Mouse (Mus musculus): ENCODE data around the gene Skp2. TPM values are rescaled to one million over a fixed set of nuclear protein-coding genes. Genes with fewer than 3 reads are reported as not detected.
A peak's percentile ranks its signal among the peaks of the same experiment; 100 is the strongest.

Gene Skp2
- polyA plus RNA-seq, 1 experiment from 2014 or later = 50.3 TPM

GRCm38 (mm10) chr15:9122989-9123388, 32.2 kb downstream of the Skp2 start:
- no peak overlapping the region for H3K9ac ChIP-seq (ENCODE audit: low read length)
- no peaks in the 10 kb centered on the region for H3K9me3 ChIP-seq (replicated peaks; ENCODE audit: control insufficient read depth, low read length)
- WGBS = 92% methylated on average over 4 of the region's 4 CpGs
- no peak overlapping the region for H3K4me2 ChIP-seq (ENCODE audit: low read depth, low read length)
- H3K27me3 ChIP-seq (ENCODE audit: control insufficient read depth, insufficient read depth, low read length) = no peaks in the 10 kb centered on the region
- H3K4me1 ChIP-seq (ENCODE audit: control insufficient read depth, insufficient read depth, low read length) = no peaks in the 10 kb centered on the region
- no peak overlapping the region for H3K4me3 ChIP-seq (replicated peaks; ENCODE audit: low read length)
- no peak overlapping the region for H3K27ac ChIP-seq (ENCODE audit: low read length)
- ATAC-seq (ENCODE audit: insufficient read depth, low FRiP score) = no peak
- peaks cover 8% of the 10 kb centered on the region for H3K36me3 ChIP-seq (ENCODE audit: control insufficient read depth, insufficient read depth, low read length)

- Histone ChIP-seq H3K27ac (ENCODE audit: low read length) (no peak overlapping the region), H3K4me1 (ENCODE audit: control insufficient read depth, insufficient read depth, low read length) (no peaks in the 10 kb centered on the region), H3K4me2 (ENCODE audit: low read depth, low read length) (no peak overlapping the region), H3K4me3 (replicated peaks; ENCODE audit: low read length) (no peak overlapping the region), H3K9ac (ENCODE audit: low read length) (no peak overlapping the region), H3K9me3 (replicated peaks; ENCODE audit: control insufficient read depth, low read length) (no peaks in the 10 kb centered on the region), H3K27me3 (ENCODE audit: control insufficient read depth, insufficient read depth, low read length) (no peaks in the 10 kb centered on the region), H3K36me3 (ENCODE audit: control insufficient read depth, insufficient read depth, low read length) (peaks cover 12% of the 10 kb centered on the region)
- ATAC-seq (ENCODE audit: insufficient read depth, low FRiP score) = no peak
- WGBS = 93% methylated on average over 2 of the region's 2 CpGs
Measured at GRCm38 (mm10) chr15:9120081-9120480, 35.1 kb downstream of the Skp2 start.

- 92% methylated on average over 4 of the region's 4 CpGs for WGBS
- Histone ChIP-seq H3K27ac (ENCODE audit: low read length) (no peak overlapping the region), H3K4me3 (replicated peaks; ENCODE audit: low read length) (no peak overlapping the region), H3K4me2 (ENCODE audit: low read depth, low read length) (no peak overlapping the region), H3K27me3 (ENCODE audit: control insufficient read depth, insufficient read depth, low read length) (no peaks in the 10 kb centered on the region), H3K9ac (ENCODE audit: low read length) (no peak overlapping the region), H3K36me3 (ENCODE audit: control insufficient read depth, insufficient read depth, low read length) (peaks cover 12% of the 10 kb centered on the region), H3K9me3 (replicated peaks; ENCODE audit: control insufficient read depth, low read length) (no peaks in the 10 kb centered on the region), H3K4me1 (ENCODE audit: control insufficient read depth, insufficient read depth, low read length) (no peaks in the 10 kb centered on the region)
- ATAC-seq (ENCODE audit: insufficient read depth, low FRiP score) = no peak
Measured at GRCm38 (mm10) chr15:9118852-9119251, 36.4 kb downstream of the Skp2 start.

- 34% methylated on average over 5 of the region's 5 CpGs for WGBS
- Histone ChIP-seq H3K9ac (ENCODE audit: low read length) (no peak overlapping the region), H3K9me3 (replicated peaks; ENCODE audit: control insufficient read depth, low read length) (no peaks in the 10 kb centered on the region), H3K36me3 (ENCODE audit: control insufficient read depth, insufficient read depth, low read length) (peaks cover 8% of the 10 kb centered on the region), H3K27me3 (ENCODE audit: control insufficient read depth, insufficient read depth, low read length) (no peaks in the 10 kb centered on the region), H3K4me1 (ENCODE audit: control insufficient read depth, insufficient read depth, low read length) (no peaks in the 10 kb centered on the region), H3K27ac (ENCODE audit: low read length) (no peak overlapping the region), H3K4me3 (replicated peaks; ENCODE audit: low read length) (no peak overlapping the region), H3K4me2 (ENCODE audit: low read depth, low read length) (no peak overlapping the region)
- no peak; the same call in 1 of the 2 replicates for ATAC-seq (ENCODE audit: insufficient read depth, low FRiP score)
Measured at GRCm38 (mm10) chr15:9114599-9114998, 40.6 kb downstream of the Skp2 start.

GRCm38 (mm10) chr15:9114131-9114530, 41.1 kb downstream of the Skp2 start:
- H3K27me3 ChIP-seq (ENCODE audit: control insufficient read depth, insufficient read depth, low read length) = no peaks in the 10 kb centered on the region
- no peaks in the 10 kb centered on the region for H3K4me1 ChIP-seq (ENCODE audit: control insufficient read depth, insufficient read depth, low read length)
- 0 out of 2 replicates have a peak, but pooled peaks have one; percentile 21 for ATAC-seq (ENCODE audit: insufficient read depth, low FRiP score)
- no peak overlapping the region for H3K27ac ChIP-seq (ENCODE audit: low read length)
- 60% methylated on average over 4 of the region's 4 CpGs for WGBS
- H3K9ac ChIP-seq (ENCODE audit: low read length) = no peak overlapping the region
- no peak overlapping the region for H3K4me2 ChIP-seq (ENCODE audit: low read depth, low read length)
- no peaks in the 10 kb centered on the region for H3K9me3 ChIP-seq (replicated peaks; ENCODE audit: control insufficient read depth, low read length)
- peaks cover 8% of the 10 kb centered on the region for H3K36me3 ChIP-seq (ENCODE audit: control insufficient read depth, insufficient read depth, low read length)
- H3K4me3 ChIP-seq (replicated peaks; ENCODE audit: low read length) = no peak overlapping the region

- H3K36me3 ChIP-seq (ENCODE audit: control insufficient read depth, insufficient read depth, low read length) = peaks cover 8% of the 10 kb centered on the region; the same call in 1 of the 2 replicates
- H3K4me2 ChIP-seq (ENCODE audit: low read depth, low read length) = no peak overlapping the region
- WGBS = 67% methylated on average over 9 of the region's 9 CpGs
- H3K9ac ChIP-seq (ENCODE audit: low read length) = no peak overlapping the region
- H3K4me1 ChIP-seq (ENCODE audit: control insufficient read depth, insufficient read depth, low read length) = no peaks in the 10 kb centered on the region
- no peak overlapping the region for H3K27ac ChIP-seq (ENCODE audit: low read length)
- H3K4me3 ChIP-seq (replicated peaks; ENCODE audit: low read length) = no peak overlapping the region
- no peak for ATAC-seq (ENCODE audit: insufficient read depth, low FRiP score)
- H3K9me3 ChIP-seq (replicated peaks; ENCODE audit: control insufficient read depth, low read length) = no peaks in the 10 kb centered on the region
- no peaks in the 10 kb centered on the region for H3K27me3 ChIP-seq (ENCODE audit: control insufficient read depth, insufficient read depth, low read length)
Measured at GRCm38 (mm10) chr15:9113556-9113955, 41.7 kb downstream of the Skp2 start.

- 73% methylated on average over 3 of the region's 3 CpGs for WGBS
- Histone ChIP-seq H3K4me3 (replicated peaks; ENCODE audit: low read length) (no peak overlapping the region), H3K36me3 (ENCODE audit: control insufficient read depth, insufficient read depth, low read length) (peaks cover 3% of the 10 kb centered on the region; the same call in 1 of the 2 replicates), H3K4me1 (ENCODE audit: control insufficient read depth, insufficient read depth, low read length) (no peaks in the 10 kb centered on the region), H3K27me3 (ENCODE audit: control insufficient read depth, insufficient read depth, low read length) (no peaks in the 10 kb centered on the region), H3K9ac (ENCODE audit: low read length) (no peak overlapping the region), H3K27ac (ENCODE audit: low read length) (no peak overlapping the region), H3K9me3 (replicated peaks; ENCODE audit: control insufficient read depth, low read length) (no peaks in the 10 kb centered on the region), H3K4me2 (ENCODE audit: low read depth, low read length) (no peak overlapping the region)
- ATAC-seq (ENCODE audit: insufficient read depth, low FRiP score) = no peak
Measured at GRCm38 (mm10) chr15:9111648-9112047, 43.6 kb downstream of the Skp2 start.

- 82% methylated on average over 6 of the region's 6 CpGs for WGBS
- H3K9ac ChIP-seq (ENCODE audit: low read length) = no peak overlapping the region
- H3K9me3 ChIP-seq (replicated peaks; ENCODE audit: control insufficient read depth, low read length) = no peaks in the 10 kb centered on the region
- no peaks in the 10 kb centered on the region for H3K27me3 ChIP-seq (ENCODE audit: control insufficient read depth, insufficient read depth, low read length)
- no peak overlapping the region for H3K4me2 ChIP-seq (ENCODE audit: low read depth, low read length)
- no peak overlapping the region for H3K27ac ChIP-seq (ENCODE audit: low read length)
- H3K4me1 ChIP-seq (ENCODE audit: control insufficient read depth, insufficient read depth, low read length) = no peaks in the 10 kb centered on the region
- H3K4me3 ChIP-seq (replicated peaks; ENCODE audit: low read length) = no peak overlapping the region
- H3K36me3 ChIP-seq (ENCODE audit: control insufficient read depth, insufficient read depth, low read length) = peaks cover under 1% of the 10 kb centered on the region; the same call in 1 of the 2 replicates
- no peak for ATAC-seq (ENCODE audit: insufficient read depth, low FRiP score)
Measured at GRCm38 (mm10) chr15:9110526-9111347, 44.5 kb downstream of the Skp2 start.

- WGBS = 70% methylated on average over 13 of the region's 13 CpGs
- Histone ChIP-seq H3K9ac (ENCODE audit: low read length) (no peak overlapping the region), H3K27ac (ENCODE audit: low read length) (no peak overlapping the region), H3K27me3 (ENCODE audit: control insufficient read depth, insufficient read depth, low read length) (no peaks in the 10 kb centered on the region), H3K4me2 (ENCODE audit: low read depth, low read length) (no peak overlapping the region), H3K9me3 (replicated peaks; ENCODE audit: control insufficient read depth, low read length) (no peaks in the 10 kb centered on the region), H3K4me3 (replicated peaks; ENCODE audit: low read length) (no peak overlapping the region), H3K4me1 (ENCODE audit: control insufficient read depth, insufficient read depth, low read length) (no peaks in the 10 kb centered on the region), H3K36me3 (ENCODE audit: control insufficient read depth, insufficient read depth, low read length) (peaks cover 8% of the 10 kb centered on the region; the same call in 1 of the 2 replicates)
- ATAC-seq (ENCODE audit: insufficient read depth, low FRiP score) = no peak
Measured at GRCm38 (mm10) chr15:9106303-9107074, 48.7 kb downstream of the Skp2 start.

Data from stomach, embryonic 16.5 days (tissue).